Mouse (Mus musculus): ENCODE data around the gene Xxylt1.

The Xxylt1 gene

DNA sequence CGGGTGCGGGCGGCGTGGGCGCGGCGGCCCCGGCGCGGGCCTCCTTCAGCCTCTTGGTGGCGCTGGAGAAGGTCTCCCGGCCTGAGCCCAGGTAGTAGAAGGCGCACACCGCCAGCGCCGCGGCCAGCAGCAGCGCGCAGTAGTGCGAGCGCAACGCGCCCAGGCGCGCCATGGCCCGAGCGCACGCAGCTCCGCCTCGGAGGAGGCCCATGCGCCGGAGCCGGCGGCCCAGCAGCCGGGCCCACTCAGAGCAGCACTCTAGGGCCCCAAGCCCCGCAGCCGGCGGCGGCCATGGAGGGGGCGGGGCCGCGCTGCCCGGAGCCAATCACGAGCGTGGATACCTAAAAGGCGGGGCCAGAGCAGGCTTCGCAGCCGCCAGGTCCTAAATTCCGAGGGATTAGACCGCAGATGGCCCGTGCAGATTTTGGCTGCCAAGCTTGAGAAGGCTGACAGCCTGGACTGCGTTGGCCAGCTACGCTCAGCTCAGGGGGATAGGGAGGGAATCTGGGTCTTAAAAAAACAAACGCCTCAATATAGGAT is at the start of gene Xxylt1:
Gene Xxylt1 (minus strand): TSS at position 308 of the 540 bp plus-strand sequence.
- in situ Hi-C loops (cut with MboI, MseI), result loop anchor here (10.0 kb wide), 2 partner anchors 114 to 1984 kb away; partner anchors contain the start of gene Lmln

DNA sequence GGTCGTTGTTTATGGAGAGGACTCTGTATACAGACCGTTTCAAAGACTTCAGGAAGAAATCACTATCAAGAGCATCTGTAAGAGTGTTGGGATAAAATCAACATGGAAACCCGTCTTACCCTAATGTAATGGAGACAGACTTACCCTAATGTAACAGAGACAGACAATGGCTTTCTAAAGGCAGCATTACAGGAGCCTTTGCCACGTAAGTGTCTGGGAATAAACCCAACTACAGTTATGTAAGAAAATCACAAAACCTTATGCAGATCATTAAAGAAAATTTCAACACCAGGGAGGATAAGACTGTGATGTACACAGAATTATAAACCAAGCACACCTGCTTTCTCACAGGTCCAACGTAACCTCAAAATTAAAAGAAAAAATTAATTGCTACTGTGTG is 46.9 kb upstream of the Xxylt1 start:
- in situ Hi-C loops (cut with MboI, MseI), result no loop called here

DNA sequence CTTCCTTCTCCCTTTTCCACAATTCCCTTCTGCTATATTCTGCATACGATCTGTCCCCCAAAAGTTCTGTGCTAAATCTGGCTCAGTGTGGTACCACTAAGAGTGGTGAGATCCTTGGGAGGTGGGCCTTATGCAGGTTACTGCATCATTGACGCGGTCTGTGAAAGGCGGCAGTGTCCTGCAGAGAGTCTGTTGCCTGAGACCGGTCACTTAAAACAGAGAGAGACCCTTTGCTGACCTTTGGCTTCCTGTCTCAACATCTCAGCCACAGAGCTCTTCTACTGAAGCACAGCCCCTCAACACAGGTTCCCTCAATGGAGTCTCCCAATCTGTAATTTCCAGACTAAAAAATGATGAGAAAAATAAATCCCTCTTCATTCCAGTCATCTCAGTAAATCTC is 43.8 kb upstream of the Xxylt1 start:
- in situ Hi-C loops (cut with MboI, MseI), result no loop called here

DNA sequence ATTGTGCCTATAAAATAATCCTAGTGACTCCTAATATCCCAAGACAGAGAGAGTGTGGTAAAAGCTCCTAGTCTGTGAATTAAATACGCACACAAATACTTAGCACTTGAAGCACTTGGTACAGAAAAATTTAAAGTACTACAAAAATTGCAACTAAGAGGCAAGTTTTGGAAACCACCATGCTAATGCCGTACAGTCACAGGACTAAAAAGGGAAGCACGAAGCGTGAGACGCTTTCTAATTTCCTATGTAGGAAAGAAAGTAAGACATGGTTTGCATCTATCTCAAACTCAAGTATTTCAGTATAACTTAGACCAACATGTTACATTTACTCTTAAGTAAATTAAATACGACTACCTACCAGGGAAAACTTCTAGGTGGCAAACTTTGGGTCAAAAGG is 40.4 kb upstream of the Xxylt1 start:
- in situ Hi-C loops (cut with MboI, MseI), result no loop called here

DNA sequence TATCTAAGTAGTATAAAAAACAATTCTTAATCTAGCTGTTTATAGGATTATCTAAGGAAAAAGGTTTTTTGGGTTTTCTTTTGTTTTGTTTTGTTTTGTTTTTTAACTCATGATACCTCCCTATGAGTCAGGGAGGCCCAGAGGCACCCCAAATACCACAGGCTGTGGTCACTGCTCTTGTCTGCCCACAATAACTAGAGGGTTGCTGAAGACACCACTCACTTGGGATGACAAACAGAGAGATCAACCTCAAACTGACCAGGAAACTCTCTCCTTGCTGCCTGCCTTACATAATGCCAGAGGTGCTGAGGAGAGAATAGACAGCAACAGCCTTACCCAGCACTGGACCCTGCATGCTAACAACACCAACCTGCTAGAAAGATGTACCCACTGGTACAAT is 32.4 kb upstream of the Xxylt1 start:
- in situ Hi-C loops (cut with MboI, MseI), result no loop called here

DNA sequence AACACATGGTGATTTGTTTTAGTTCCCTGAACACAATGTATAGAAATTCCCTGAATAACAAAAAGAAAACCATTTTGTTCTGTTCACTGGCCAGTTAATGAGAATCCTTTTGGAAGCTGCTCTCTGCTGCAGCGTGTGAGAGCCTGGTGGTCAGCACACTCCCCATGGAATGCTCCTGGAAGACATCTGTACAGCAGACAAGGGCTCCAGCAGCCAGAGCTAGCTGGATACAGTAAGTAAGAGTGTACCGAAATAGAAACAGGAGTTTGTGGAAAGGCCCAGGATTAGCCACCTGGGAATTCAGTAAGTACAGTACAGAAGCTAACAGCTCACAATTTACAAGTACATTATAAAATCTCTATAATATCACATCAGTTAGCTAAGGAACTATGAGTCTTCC is 20.1 kb upstream of the Xxylt1 start:
- in situ Hi-C loops (cut with MboI, MseI), result no loop called here

DNA sequence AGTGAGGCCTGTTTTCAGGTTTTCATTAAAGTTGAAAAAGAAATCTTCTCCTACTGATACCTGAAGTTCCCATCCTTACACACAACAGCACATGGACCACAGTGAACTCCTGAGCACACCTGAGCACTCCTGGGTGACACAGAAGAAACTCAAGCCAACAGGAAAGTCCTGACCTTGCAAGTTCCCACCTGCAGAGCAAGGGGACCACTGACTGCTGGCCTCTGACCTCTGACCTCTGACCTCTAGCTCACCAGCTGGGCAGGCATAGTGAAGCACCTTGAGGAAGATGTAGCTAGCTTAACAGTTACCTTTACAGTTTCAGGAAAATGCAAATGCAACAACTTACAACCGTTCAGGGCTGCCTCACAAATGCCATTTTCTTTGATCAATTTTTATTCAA is 18.7 kb upstream of the Xxylt1 start:
- in situ Hi-C loops (cut with MboI, MseI), result no loop called here

DNA sequence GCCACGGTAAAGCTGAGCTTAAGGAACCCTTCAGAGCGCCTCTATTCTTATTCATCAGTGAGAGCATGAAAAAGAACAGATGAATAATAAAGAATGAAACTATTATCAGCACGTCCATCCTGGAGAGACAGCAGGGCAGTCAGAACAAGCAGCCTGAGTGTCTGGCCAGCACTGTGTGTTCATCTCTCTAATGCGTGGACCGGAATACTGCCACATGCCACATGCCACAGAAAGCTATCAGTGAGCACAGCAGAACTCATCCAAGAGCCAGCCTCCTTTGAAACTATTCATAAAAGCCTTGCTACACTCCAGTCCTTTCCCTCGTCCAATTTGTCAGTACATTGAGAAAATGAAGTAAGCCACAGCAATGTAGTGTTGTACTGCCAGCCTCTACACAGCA is 12.8 kb upstream of the Xxylt1 start:
- in situ Hi-C loops (cut with MboI, MseI), result no loop called here

DNA sequence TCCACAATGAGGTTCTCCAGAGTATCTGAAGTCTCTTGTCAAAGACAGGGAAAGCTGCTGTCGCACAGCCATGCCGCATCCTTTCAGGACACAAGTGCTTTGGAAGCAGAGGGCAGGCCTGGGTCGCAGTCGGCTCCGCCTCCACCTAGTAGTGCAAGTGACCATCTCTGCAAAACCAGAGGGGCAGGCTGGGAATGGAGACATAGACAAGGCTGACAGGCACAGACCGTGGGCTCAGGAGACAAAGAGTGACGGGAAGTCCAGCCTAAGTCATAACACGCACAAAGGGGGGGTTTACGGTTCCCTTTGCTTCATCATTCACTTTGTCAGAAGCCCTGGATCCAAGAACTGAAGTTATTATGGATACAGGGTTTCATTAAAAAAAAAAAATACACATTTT is 12.0 kb upstream of the Xxylt1 start:
- in situ Hi-C loops (cut with MboI, MseI), result no loop called here

DNA sequence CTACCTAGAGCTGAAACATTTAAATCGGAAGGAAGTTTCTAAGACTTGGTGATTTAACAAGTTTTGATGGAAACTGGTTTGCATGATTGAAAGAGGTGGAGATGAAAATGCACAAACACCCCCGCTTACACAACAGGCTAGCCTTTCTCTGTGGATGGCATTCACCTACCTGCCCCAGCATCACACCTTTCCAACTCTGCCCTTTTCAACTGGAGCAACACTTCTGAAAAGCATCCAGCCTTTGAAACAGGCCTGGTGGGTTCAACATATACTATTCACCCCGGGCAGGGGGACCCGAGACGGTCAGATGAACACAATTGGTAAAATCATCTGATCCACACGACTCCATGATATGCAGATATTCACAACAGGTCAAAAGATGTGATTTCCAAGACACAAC is 659 bp upstream of the Xxylt1 start:
- in situ Hi-C loops (cut with MboI, MseI), result loop anchor here (10.0 kb wide), 2 partner anchors 113 to 1983 kb away; partner anchors contain the start of gene Lmln

DNA sequence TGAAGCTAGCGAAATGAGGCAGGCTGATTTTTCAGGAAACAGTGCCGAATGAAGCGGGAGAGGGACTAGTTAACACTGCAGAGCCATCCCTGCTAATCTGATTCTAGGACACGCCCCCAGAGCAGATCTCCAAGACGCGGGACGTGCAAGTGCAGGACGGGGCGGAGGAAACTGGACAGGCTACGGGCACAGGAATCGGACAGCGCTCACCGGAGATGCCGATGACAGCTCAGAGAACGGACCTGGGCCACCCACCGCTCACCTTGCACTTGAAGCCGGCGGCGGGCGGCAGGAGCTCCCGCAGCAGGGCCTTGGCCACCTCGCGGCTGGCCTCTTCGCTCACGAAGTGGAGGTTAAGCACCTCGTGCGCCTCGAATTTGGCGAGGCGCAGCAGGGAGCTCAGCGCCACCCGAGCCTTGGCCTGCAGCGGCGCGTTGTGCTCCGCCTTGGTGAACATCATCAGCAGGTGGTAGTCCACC is 620 bp downstream of the Xxylt1 start:
- in situ Hi-C loops (cut with MboI, MseI), result loop anchor here (10.0 kb wide), 2 partner anchors 114 to 1984 kb away; partner anchors contain the start of gene Lmln

DNA sequence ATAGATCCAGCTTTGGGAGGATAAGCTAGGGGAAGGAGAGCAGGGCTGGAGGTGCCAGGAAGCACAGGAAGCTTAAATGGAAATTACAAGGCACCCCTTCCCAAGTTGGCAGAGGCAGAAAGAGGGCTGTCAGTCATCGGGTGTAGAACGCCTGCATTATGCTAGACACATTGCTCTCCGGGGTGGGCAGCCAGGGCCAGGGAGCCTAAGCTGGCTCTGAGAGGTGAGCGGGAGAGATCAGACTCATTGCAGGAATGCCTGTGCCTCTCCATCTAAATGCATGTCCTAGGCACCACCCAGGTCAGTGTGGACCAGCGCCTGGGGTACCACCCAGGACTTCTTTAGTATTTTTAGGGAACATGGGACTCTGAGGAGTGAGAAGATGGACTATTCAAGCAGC is 3.8 kb downstream of the Xxylt1 start:
- in situ Hi-C loops (cut with MboI, MseI), result no loop called here

DNA sequence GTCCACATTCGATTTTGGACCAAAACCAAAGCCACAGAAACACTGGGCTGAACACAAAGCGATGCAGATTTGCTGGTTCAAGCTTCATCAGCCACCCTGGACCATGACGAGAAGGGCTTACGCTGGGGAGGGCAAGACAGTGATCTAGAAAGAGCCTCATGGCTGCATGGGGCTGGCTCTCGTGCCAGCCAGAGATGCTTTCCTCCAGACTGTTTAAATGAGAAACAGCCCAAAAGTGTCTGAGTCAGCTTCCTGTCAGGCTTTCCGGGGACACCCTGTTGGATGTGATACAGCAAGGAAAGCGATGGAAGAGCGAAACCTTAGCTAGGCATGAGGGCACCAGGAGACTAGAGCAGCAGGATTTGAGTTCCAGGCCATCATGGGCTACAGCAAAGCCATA is 4.8 kb downstream of the Xxylt1 start:
- in situ Hi-C loops (cut with MboI, MseI), result no loop called here

DNA sequence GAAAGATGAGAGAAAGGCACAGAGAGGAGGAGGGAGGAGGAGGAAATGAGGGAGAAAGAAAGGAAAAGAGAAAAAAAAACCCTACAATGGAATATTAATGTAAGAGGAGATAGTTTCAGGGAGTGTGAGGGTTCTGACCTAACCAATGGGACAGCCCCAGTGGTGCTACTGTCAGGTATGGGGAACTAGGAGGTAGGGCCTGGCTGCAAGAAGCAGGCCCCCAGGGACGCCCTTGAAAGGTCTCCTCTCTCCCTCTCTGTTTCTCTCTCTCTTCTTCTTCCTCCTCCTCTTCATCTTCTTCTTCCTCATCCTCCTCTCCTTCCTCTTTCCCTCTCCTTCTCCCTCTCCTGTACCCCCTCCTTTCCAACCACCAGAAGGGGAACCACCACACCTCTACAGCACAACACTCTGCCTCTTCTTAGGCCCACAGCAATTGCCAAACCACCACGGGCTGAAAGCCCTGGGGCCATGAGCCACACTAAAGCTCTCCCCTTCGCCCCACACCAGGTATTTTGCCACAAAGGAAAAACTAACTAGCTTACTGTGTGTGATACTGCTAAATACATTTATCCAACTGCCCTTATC is 6.8 kb downstream of the Xxylt1 start:
- in situ Hi-C loops (cut with MboI, MseI), result loop anchor here (5.0 kb wide), 1 partner anchor 482 kb away; no protein-coding TSS in a partner anchor

DNA sequence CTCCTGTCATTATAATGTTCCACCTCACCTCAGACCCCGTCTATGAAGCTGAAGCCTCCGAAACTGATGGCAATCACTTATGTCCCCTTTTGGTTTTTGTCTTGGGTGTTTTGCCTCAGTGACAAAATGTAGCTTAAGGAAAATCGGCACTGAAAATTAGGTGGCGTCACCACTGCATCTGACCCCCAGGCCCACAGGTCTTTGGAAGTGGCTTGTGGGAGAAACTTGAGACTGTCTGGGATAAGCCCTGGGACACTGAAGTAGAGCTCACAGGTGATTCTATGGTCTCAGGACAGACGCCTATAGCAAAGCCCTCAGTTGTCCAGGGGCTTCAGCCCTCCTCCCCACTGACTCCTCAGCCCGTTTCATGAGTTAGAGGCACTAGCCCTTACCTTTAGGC is 9.5 kb downstream of the Xxylt1 start:
- in situ Hi-C loops (cut with MboI, MseI), result loop anchor here (5.0 kb wide), 1 partner anchor 479 kb away; no protein-coding TSS in a partner anchor

DNA sequence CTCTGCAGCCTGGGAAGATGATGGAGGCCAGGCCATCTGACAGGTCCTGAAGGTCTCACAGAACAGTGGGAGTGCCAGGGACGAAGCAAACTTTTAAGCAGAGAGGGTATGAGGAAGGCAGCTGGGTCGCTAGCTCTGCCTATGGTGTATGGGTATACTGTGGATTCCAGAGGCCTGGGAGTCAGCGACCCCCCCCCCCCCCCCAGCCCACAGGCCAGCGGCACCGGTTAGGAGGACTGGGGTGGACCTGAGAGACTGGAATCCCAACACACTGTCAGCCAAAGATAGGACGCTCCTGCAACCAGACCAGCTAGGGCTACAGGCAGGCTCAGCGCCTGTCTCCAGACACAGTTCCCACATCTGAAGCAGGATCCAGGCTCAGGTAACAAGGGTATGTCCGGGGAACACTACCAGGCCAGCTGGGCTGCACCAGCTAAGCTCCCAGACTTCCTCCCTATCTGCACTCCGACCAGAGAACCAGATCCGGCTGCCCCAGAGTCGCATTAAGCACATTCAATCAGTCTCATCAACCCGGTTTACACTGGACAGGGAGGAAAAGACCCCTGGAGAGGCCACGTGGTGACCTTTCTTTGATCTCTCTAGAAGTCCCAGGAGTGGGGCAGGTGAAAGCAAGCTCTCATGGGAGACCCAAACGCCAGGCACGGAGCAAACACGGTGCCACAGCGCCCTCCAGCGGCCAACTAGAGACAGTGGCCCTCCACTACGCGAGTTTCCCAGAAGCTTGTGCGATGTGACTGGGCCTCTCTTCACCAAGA is 10.7 kb downstream of the Xxylt1 start:
- in situ Hi-C loops (cut with MboI, MseI), result loop anchor here (5.0 kb wide), 1 partner anchor 478 kb away; no protein-coding TSS in a partner anchor

DNA sequence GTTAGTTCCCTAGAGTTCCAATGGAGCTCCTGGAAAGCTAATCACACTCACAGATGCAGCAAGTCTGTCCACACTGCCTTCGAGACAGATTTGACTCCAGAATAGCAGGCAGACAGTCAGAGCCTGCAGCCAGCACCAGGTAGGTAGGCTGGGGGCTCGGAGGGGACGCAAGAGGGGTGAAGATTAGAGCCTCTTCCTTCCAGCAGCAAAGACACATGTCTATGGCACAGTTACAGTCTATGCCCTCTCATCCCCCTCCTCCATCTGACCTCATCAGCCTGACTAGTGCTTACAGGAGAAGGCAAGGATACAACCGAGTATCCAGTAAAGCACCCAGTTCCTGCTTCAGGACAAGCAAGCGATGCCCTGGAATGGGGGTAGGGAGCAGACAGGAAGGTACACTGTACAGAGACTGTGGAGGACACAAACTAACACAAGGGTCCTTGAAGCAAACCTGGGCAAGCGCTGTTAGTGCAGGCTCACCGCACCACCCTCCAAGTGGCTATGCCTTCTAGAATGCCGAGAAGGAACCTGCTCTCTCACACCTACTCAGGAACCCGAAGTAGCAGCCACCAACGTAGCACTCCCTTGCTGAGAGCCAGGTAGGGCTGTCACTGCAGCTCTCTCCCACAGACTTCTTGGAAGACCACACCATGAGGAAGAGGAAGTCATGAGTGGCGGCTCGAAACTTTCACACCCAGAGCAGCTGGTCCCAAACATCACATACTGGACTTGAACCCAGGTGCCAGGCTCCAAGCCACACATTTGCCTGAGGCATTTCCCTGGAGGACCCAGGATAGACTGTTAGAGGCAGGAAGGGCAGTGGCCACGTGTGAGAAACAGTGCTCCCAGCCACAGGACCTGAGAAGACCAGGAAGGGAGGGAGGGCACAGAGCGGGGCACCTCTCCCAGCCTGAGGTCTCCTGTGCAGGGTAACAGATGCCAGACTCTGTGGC is 11.7 kb downstream of the Xxylt1 start:
- in situ Hi-C loops (cut with MboI, MseI), result loop anchor here (5.0 kb wide), 1 partner anchor 477 kb away; no protein-coding TSS in a partner anchor

DNA sequence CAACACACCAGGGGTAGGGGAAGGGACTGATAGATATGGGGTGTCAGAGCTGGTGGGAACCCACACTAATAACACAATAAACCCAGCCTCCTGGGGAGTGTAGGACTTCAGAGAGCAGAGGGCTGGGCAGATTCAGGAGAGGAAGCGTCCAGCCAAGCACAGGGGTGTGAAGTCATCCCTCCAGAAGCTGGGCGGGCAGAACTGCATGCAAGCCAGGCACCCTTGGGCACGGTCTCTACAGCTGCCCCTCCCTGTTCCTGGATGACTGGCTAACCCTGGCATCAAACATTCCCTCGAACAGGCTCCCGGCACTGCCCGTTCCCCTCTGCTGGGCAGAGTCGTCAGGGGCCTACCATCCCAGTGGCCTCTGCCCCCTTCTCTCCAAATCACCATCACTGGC is 13.0 kb downstream of the Xxylt1 start:
- in situ Hi-C loops (cut with MboI, MseI), result no loop called here

DNA sequence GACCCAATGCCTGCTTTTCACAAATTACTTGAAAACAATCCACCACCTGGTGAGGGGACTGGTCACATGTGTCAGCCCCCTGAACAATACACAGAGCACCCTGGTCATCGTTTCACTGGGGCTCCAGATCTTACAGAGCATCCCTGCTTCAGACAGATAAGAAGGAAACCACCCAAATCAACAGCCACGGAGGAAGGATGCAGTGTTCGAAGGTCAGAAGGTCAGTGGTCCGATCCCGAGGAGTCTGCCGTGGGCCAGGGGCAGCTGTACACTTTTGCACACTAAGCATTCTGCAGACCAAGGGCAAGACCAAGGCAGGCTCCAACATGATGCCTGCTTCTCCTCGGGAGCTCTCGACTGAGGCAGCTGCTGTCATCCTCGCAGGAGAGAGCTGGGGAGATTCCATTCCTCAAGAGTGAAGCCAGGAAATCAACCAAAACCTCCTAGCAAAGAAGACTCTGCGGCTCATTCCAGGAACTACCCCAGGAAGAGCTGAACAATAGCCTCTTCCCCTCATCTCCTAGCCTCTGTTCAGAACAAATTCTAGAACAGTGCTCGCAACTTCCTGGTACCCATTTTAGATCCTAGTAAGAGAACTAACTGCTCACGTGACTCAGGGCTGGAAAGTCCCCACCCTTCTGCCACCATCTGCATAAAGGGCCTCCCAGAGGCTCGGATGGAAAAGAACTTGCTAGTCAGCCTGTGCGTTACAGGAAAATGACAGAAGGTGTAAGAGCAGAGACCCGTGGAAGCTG is 14.7 kb downstream of the Xxylt1 start:
- in situ Hi-C loops (cut with MboI, MseI), result no loop called here

DNA sequence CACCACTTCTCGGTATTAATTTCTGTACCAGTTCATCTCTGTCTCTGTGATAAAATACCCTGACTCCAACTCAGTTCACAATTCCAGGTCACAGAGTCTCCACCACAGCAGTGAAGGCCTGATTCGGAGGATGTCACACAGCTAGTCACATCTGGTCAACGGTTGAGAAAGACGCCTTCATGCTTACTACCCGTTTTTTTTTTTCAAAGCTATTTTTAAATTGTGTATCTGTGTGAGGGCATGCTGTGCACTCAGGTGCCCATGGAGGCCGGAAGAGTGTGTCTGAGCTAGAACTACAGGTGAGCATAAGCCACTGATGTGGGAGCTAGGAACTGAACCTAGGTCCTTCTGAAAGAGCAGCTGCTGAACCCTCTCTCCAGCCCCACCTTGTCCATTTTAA is 16.4 kb downstream of the Xxylt1 start:
- in situ Hi-C loops (cut with MboI, MseI), result no loop called here

DNA sequence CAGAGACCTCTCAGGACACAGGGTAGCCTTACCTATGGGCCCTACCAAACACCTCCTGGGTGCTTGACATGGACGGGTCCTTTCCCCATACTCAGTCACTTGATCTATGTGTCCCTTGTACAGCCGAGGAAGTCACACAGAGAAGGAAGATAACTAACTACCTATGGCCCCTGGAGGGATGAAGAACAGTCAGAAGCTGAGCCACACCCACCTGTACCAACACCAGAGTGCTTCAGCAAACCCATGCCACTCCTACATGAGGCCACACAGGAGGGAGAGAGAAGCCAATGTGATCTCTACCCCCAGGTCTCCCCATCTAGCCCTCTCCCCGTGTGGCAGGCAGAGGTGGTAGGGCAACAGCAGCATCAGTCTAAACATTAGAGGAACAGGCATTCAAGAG is 18.3 kb downstream of the Xxylt1 start:
- in situ Hi-C loops (cut with MboI, MseI), result no loop called here
